8 mouse cellular contexts compared by ENCODE assay signal in the genomic region with DNA sequence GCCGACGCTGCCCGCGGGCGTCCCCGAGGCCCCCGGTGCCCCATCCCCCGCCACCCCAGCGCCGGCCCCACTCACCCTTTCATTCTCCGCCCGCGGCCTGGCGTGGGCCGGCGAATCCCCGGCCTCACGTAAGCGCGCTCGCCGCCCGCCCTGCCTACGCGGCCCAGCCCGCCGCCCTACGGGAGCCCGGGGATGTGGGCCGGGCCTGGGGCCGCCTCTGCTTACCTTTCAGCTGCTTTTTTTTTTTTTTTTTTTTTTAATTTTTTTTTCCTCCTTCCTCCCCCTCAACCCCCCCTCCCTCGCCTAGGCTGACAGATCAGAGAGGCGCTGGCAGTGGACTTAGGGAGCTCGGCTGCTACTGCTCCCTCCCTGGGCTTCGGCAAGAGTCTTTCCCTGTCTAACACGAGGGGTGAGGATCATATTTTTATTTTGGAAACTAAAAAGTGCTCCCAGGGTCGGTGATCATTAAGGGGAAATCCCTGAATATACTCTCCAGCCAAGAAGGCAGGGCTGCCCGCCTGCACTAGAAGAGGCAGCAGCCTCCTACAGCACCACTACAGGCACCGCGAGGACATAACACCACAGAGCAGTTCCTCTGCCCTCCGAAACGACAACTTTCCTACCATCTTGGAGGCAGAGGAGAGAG. TPM values are rescaled to one million over a fixed set of nuclear protein-coding genes. Genes with fewer than 3 reads are reported as not detected.
DNase-seq lines count a peak whose midpoint lies in the region; ATAC-seq lines count a peak whose summit lies in the region.

Gene Ino80d (minus strand): TSS at position 532 of the 646 bp plus-strand sequence.

- peak within 1 kb of the TSS; percentile 72 for H3K4me2 ChIP-seq in heart, embryonic 15.5 days
- peak within 1 kb of the TSS; percentile 80 for H3K4me2 ChIP-seq in liver, embryonic 15.5 days
- H3K4me2 ChIP-seq in neural tube, embryonic 12.5 days (replicated peaks), result peak within 1 kb of the TSS; percentile 68

- no peaks in the 10 kb centered on the region for H3K9me3 ChIP-seq in forebrain, embryonic 10.5 days
- no peaks in the 10 kb centered on the region for H3K9me3 ChIP-seq in heart, embryonic 15.5 days (replicated peaks)
- H3K9me3 ChIP-seq in liver, embryonic 15.5 days (replicated peaks), result no peaks in the 10 kb centered on the region
- H3K9me3 ChIP-seq in neural tube, embryonic 12.5 days, result no peaks in the 10 kb centered on the region

- H3K27me3 ChIP-seq in forebrain, embryonic 10.5 days (ENCODE audit: poor library complexity, severe bottlenecking), result no peaks in the 10 kb centered on the region
- no peaks in the 10 kb centered on the region for H3K27me3 ChIP-seq in heart, embryonic 15.5 days
- H3K27me3 ChIP-seq in liver, embryonic 15.5 days, result no peaks in the 10 kb centered on the region
- H3K27me3 ChIP-seq in neural tube, embryonic 12.5 days (replicated peaks), result no peaks in the 10 kb centered on the region

- H3K9ac ChIP-seq in heart, embryonic 15.5 days, result peak within 1 kb of the TSS; percentile 99
- H3K9ac ChIP-seq in liver, embryonic 15.5 days, result peak within 1 kb of the TSS; percentile 99
- peak within 1 kb of the TSS; percentile 100 for H3K9ac ChIP-seq in neural tube, embryonic 12.5 days

- ATAC-seq in heart, embryonic 15.5 days (replicated peaks; ENCODE audit: insufficient number of reproducible peaks, insufficient read depth, low FRiP score, low read depth), result peak; percentile 86
- peak; percentile 75 for ATAC-seq in liver, embryonic 15.5 days (ENCODE audit: insufficient read depth)
- ATAC-seq in neural tube, embryonic 12.5 days (ENCODE audit: low FRiP score, low read depth), result peak; percentile 89

- H3K4me3 ChIP-seq in forebrain, embryonic 10.5 days, result peak within 1 kb of the TSS; percentile 98
- H3K4me3 ChIP-seq in heart, embryonic 15.5 days, result peak within 1 kb of the TSS; percentile 95
- H3K4me3 ChIP-seq in liver, embryonic 15.5 days (replicated peaks), result peak within 1 kb of the TSS; percentile 94
- peak within 1 kb of the TSS; percentile 99 for H3K4me3 ChIP-seq in neural tube, embryonic 12.5 days

- WGBS in forebrain, embryonic 10.5 days, result under 1% methylated on average over 38 of the region's 42 CpGs
- WGBS in heart, embryonic 15.5 days, result under 1% methylated on average over 25 of the region's 42 CpGs
- under 1% methylated on average over 41 of the region's 42 CpGs for WGBS in liver, embryonic 15.5 days (ENCODE audit: insufficient replicate concordance)
- under 1% methylated on average over 41 of the region's 42 CpGs for WGBS in neural tube, embryonic 12.5 days

- peaks cover 20% of the 10 kb centered on the region for H3K36me3 ChIP-seq in forebrain, embryonic 10.5 days (replicated peaks)
- peaks cover 8% of the 10 kb centered on the region for H3K36me3 ChIP-seq in heart, embryonic 15.5 days
- H3K36me3 ChIP-seq in liver, embryonic 15.5 days (replicated peaks), result peaks cover 13% of the 10 kb centered on the region
- peaks cover 10% of the 10 kb centered on the region for H3K36me3 ChIP-seq in neural tube, embryonic 12.5 days

- peak within 1 kb of the TSS; percentile 100 for H3K27ac ChIP-seq in forebrain, embryonic 10.5 days
- peak within 1 kb of the TSS; percentile 96 for H3K27ac ChIP-seq in heart, embryonic 15.5 days
- H3K27ac ChIP-seq in liver, embryonic 15.5 days (replicated peaks), result peak within 1 kb of the TSS; percentile 96
- H3K27ac ChIP-seq in neural tube, embryonic 12.5 days, result peak within 1 kb of the TSS; percentile 96

- H3K4me1 ChIP-seq in forebrain, embryonic 10.5 days, result peaks cover 42% of the 10 kb centered on the region
- H3K4me1 ChIP-seq in heart, embryonic 15.5 days (replicated peaks), result peaks cover 27% of the 10 kb centered on the region
- H3K4me1 ChIP-seq in liver, embryonic 15.5 days (replicated peaks), result peaks cover 44% of the 10 kb centered on the region
- H3K4me1 ChIP-seq in neural tube, embryonic 12.5 days, result peaks cover 21% of the 10 kb centered on the region

- peak; percentile 75 to 81 for DNase-seq in CD8-positive naive resting alpha-beta T cell, adult 2 months (ENCODE audit: low read depth in 2 of 2, low spot score in 2 of 2)
- DNase-seq in c-Kit-positive CD71-negative TER-119-negative erythroid progenitor cells, embryonic 14.5 days (ENCODE audit: low read depth), result peak; percentile 69
- peak; percentile 82 for DNase-seq in forebrain, embryonic 10.5 days (ENCODE audit: extremely low spot score, low spot score)
- peak; percentile 77 to 90 for DNase-seq in kidney, postnatal 25 days
- DNase-seq in telencephalon, adult 2 months (ENCODE audit: low read depth, low spot score), result peak; percentile 82

RNA-seq across cellular contexts. Expression of gene Ino80d, which starts in this region (rescaled TPM):
- polyA plus RNA-seq in forebrain, embryonic 10.5 days (2016; fragmentation: Nextera tagmentation; extraction: Ambion mirVana), result 9.9 and 11.1 TPM in 2 replicates
- polyA plus RNA-seq in heart, embryonic 15.5 days (2015; fragmentation: Nextera tagmentation; extraction: Ambion mirVana), result 7.1 and 9.1 TPM in 2 replicates
- 4.6 and 5.0 TPM in 2 replicates for polyA plus RNA-seq in liver, embryonic 15.5 days (2015; fragmentation: Nextera tagmentation; extraction: Ambion mirVana)
- 9.1 and 10.5 TPM in 2 replicates for polyA plus RNA-seq in neural tube, embryonic 12.5 days (2016; fragmentation: Nextera tagmentation; extraction: Ambion mirVana)

Comparison
In these comparisons a context has a peak if more than half of its experiments do, and no peak if none do; other contexts are left out.
1. Peak in every context shown above with its lines: DNase-seq, ATAC-seq, H3K4me3 ChIP-seq and H3K27ac ChIP-seq.